Mouse (Mus musculus) frontal cortex, adult (tissue): ENCODE data around the gene Rpl35.
"Not testable (repeated sequence)": the region's sequence is repeated elsewhere in the genome, so short reads cannot be mapped to it uniquely, and the experiment has no call there.

ENCODE experiments used
- ATAC-seq: cut with Nextera tagmentation; 2 replicates; pipeline ENCODE4 v1.9.2; 2017; ENCODE audit warnings: mild to moderate bottlenecking, moderate library complexity, mixed read lengths; ENCODE audit not compliant: low TSS enrichment

Rpl35 gene

GRCm38 (mm10) chr2:39005574-39006079 is at the start of gene Rpl35:
Rpl35 (minus strand) TSS chr2:39005624.
- ATAC-seq: no peak

- no peak for ATAC-seq
Measured at GRCm38 (mm10) chr2:39048515-39048914, 43.1 kb upstream of the Rpl35 start.

GRCm38 (mm10) chr2:39040215-39040614 is 34.8 kb upstream of the Rpl35 start:
- no peak for ATAC-seq

DNA sequence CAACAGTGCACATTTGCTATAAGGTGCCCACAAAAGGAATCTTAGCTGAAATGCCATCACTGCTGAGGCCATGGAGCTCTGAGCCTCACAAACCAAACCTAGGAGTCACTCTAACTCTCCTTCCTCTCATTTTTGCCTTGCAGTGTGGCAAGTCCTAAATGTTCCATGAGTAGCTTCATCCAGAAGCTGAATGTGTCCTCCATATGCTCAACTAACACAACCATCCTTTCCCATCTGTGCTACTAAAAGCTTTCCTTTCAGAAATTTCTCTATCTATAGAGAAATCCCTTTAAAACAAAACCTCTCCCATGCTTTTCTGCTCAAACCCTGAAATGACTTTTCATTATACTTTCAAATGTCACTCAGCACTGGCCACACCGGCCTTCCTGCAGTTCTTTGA is 26.2 kb upstream of the Rpl35 start:
- peak; percentile 87 for ATAC-seq

DNA sequence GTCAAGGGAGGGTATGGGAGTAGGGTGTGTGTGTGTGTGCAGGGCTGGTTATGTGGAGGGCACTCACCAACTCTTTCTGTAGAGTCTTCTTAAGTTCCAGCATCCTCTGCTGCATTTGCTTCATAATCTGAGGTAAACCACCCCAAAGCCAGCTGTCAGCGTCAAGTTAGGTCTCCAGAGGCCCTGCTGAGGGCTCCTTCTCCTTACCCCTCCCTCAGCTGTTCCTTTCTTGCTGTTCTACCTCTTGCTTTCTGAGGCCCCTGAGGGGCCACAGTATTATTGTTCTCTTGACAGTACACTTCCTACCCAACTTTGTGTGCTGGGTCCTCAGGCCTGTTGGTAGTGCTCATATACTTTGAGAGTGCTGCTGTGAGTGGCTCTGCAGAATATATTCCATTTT is 14.6 kb upstream of the Rpl35 start:
- no peak for ATAC-seq

GRCm38 (mm10) chr2:39016581-39016980 is 11.2 kb upstream of the Rpl35 start:
- ATAC-seq: no peak

DNA sequence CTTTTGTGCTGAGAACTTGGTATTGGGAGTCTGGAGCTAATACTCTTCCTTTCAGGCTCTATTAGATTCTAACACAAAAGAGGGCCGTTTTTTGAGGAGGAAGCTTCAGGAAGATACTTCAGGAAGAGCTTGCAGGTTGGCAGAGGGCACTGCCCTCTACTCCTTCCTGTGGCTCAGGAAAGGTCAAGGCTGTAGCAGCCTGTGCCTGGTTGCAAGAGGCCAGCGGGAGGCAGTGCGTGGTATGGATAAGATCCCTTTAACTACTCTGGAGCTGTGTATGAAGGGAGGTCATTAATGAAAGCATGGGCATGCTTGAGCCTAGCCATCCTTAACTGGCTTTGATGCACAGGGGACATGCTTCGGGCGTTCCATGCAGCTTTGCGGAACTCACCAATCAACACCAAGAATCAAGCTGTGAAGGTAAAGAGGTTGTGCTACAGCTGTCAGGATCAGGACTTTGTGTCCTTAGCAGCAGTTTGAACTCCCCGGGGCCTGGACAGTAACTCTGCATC is 7.4 kb upstream of the Rpl35 start:
- no peak for ATAC-seq

DNA sequence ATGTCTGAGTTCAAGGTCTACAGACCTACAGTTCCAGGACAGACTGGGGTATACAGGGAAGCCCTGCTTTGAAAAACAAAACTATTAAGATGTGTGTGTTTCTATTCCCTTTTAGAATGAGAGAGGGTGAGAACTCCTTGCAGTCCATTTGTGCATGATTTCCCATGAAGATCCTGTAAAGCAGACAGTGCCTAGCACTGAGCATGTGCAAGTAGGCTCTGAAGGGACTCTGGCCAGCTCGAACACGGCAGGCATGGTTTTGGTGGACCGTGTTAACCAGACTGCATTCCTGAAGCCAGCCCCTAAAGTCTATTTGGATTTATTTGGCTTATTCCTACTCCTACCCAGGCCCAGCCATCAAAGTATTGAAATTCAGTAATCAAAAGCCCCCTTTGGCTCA is 6.5 kb upstream of the Rpl35 start:
- ATAC-seq: no peak

GRCm38 (mm10) chr2:39011264-39011663 is 5.8 kb upstream of the Rpl35 start:
- ATAC-seq: no peak

- ATAC-seq: not testable (repeated sequence)
Measured at GRCm38 (mm10) chr2:39010144-39010543, 4.7 kb upstream of the Rpl35 start.

DNA sequence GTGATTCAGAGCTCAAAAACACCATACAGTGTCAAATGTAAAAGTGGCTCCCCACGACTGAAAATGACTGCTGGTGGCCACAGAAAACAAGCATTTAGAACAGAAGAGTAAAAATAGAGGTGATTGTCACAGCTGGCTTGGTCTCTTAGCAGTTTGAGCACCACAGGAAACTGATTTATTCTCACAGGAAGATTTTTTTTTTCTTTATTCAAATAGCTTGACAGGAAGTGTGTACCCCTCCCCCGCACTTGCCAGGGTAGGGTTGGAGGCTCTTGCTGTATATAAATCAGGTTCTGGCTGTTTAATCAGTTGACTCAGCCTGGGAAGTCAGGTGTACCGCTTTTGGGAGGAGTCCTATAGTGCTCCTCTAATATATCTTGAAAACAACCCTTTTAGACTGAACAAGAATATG is 3.5 kb upstream of the Rpl35 start:
- ATAC-seq: no peak

GRCm38 (mm10) chr2:39008350-39008851 is 3.0 kb upstream of the Rpl35 start:
- ATAC-seq: peak; percentile 24

DNA sequence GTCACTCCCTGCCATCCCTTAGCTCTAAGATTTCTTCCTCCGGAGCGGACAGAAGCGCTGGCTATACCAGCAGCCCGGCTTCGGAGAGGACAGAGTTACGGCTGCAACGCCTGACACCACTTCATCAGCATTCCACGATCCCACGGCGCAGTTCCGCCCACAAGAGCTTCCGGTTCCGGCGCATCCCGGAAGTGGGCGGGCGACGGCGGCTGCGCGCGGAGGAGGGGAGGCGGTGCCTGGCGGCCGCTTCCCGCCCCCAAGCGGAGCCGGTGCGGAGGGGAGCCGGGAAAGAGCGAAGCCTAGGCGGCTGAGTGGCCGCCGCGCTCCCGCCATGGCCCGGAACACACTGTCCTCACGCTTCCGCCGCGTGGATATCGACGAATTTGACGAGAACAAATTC is 2.4 kb upstream of the Rpl35 start:
- peak; percentile 67 for ATAC-seq

- no peak for ATAC-seq
Measured at GRCm38 (mm10) chr2:39006149-39006730, 816 bp upstream of the Rpl35 start.

DNA sequence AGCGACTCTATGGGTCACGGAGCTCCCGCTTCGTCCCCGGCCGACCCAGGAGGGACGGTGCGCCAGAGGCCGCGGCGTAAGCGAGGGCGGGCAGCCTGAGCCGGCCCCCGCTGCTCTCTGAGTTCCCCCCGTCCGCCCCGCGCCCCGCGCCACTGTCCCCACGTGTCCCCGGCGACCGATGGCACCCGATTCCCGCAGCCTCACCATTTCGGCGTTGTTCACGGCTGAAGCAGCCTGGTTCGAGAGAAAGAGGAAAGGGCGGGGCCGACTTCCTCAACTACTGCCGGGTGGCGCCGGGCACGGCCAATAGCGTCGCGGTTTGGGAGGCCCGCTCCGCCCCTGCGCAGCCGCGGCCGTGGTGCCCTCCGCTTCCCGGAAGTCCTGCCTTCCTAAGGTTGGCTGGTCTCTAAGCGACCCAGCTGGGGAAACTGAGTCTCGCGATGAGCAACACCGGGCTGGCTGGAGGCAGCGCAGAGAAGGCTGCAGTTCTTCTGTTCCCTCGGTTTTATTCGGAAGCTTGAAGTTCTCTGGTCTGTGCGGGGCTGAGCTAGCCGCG is 466 bp downstream of the Rpl35 start, which contains the start of gene Arpc5l:
Gene Arpc5l, plus strand, starts transcription at position 469 of the 556 bp plus-strand sequence.
- ATAC-seq: peak; percentile 81

- ATAC-seq: no peak
Measured at GRCm38 (mm10) chr2:39004372-39004771, 1.1 kb downstream of the Rpl35 start.

GRCm38 (mm10) chr2:39003512-39003911 is 1.9 kb downstream of the Rpl35 start:
- ATAC-seq: no peak

GRCm38 (mm10) chr2:39003106-39003505 is 2.3 kb downstream of the Rpl35 start:
- ATAC-seq: no peak

GRCm38 (mm10) chr2:39001866-39002265 is 3.6 kb downstream of the Rpl35 start:
- ATAC-seq: no peak

- ATAC-seq: no peak
Measured at GRCm38 (mm10) chr2:39000587-39000919, 4.9 kb downstream of the Rpl35 start.

- no peak for ATAC-seq
Measured at GRCm38 (mm10) chr2:38999910-39000586, 5.4 kb downstream of the Rpl35 start.

GRCm38 (mm10) chr2:38999381-38999780 is 6.0 kb downstream of the Rpl35 start:
- no peak for ATAC-seq
